Mouse (Mus musculus) spleen, adult 12 weeks (tissue): ENCODE data around the gene Orai2.
"Not testable (repeated sequence)": the region's sequence is repeated elsewhere in the genome, so short reads cannot be mapped to it uniquely, and the experiment has no call there.

Experiments
- DNase-seq: peaks from one replicate; pipeline ENCODE4 v3.0.0; 2022; ENCODE audit warnings: low spot score

The Orai2 gene

DNA sequence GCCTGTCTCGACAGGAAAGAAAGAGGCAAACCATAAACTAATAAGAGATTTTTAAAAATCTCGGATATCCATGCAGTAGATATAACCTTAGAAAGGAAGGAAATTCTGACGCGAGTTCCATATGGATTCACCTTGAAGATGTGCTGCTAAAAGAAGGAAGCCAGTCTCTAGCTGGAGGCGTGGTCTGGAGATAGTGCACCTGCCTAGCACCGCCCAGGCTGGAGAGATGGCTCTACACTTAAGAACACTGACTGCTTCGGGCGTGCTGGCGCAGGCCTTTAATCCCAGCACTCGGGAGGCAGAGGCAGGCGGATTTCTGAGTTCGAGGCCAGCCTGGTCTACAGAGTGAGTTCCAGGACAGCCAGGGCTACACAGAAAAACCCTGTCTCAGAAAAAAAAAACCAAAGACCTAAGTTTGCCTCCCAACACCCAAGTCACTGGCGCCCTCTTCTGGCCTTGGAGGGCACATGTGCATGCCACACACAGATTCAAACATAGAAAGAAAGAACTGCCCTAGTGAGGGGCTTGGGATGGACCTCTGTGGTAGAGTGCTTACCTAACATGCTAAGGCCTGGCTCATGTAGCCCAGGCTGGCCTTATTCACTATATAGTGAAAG, 32.7 kb downstream of the Orai2 start:
- DNase-seq = peak; percentile 63

- DNase-seq = no peak
Measured at GRCm38 (mm10) chr5:136136292-136136990, 34.1 kb downstream of the Orai2 start.

- peak; percentile 93 for DNase-seq
Measured at GRCm38 (mm10) chr5:136135571-136136291, 34.8 kb downstream of the Orai2 start, which contains the start of the genes Lrwd1 and Alkbh4. Gene Lrwd1, minus strand, starts transcription at chr5:136136074. Gene Alkbh4, plus strand, starts transcription at chr5:136136146.

DNA sequence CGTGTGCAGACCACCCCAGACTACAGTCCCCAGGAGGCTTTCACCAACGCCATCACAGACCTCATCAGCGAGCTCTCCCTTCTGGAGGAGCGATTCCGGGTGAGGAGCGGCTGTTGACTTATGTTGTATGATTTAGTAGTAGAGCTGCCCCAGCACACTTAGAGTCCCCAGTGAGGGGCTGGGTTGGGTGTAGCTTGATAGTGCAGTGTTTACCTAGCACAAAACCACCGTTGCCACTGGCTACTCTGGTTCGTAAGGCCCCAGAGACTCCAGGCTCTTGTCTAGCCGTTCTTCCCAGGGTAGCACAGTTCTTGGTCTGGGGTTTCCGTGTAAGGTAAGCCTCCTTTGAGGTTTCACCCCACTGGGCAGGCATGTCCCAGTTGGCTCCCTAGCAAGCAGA, 48.3 kb downstream of the Orai2 start:
- no peak for DNase-seq

- DNase-seq = no peak
Measured at GRCm38 (mm10) chr5:136116784-136117112, 53.8 kb downstream of the Orai2 start.

GRCm38 (mm10) chr5:136115891-136116783, 54.4 kb downstream of the Orai2 start, which contains the start of gene Polr2j:
Gene Polr2j, plus strand, starts transcription at chr5:136116631.
- DNase-seq = peak; percentile 97

GRCm38 (mm10) chr5:136113546-136113945, 57.0 kb downstream of the Orai2 start:
- not testable (repeated sequence) for DNase-seq

DNA sequence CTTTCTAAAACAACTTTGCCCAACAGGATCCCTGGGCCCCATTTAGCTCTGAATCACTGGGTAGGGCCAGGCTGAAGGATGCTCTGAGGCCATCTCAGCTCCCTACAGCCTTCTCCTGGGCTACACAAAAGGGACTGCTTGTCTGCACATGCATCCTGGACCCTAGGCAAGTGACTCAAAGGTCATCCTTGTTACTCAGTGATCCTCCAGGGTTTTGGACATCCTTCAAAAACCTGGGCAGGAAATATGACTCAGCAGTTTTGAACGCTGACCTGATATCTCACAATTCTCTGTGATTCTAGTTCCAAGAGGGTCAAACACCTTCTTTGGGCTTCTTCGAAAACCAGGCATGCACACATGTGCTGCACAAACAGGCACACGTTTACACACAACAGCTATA, 61.5 kb downstream of the Orai2 start:
- DNase-seq = no peak

DNA sequence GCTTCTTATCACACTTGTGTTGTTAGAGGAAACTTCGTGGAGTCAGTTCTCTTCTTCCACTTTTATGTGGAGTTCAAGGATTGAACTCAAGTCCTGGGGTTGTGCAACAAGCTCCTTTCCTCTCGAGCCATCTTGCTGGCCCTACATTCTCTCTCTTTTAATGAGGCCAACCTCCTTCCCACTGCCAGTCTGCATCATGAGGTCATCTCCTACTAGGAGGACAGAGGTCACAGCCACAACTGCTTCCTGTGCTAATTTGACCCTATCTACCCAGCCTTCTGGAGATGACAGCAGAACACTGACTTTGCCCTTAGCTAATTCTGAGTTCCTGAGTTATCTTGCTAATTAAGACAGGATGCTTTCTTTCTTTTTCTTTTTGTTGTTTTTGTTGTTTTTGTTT, 62.0 kb downstream of the Orai2 start:
- no peak for DNase-seq

- peak; percentile 19 for DNase-seq
Measured at GRCm38 (mm10) chr5:136104511-136104910, 66.0 kb downstream of the Orai2 start.

- peak; percentile 37 for DNase-seq
Measured at GRCm38 (mm10) chr5:136102099-136102820, 68.3 kb downstream of the Orai2 start.

DNA sequence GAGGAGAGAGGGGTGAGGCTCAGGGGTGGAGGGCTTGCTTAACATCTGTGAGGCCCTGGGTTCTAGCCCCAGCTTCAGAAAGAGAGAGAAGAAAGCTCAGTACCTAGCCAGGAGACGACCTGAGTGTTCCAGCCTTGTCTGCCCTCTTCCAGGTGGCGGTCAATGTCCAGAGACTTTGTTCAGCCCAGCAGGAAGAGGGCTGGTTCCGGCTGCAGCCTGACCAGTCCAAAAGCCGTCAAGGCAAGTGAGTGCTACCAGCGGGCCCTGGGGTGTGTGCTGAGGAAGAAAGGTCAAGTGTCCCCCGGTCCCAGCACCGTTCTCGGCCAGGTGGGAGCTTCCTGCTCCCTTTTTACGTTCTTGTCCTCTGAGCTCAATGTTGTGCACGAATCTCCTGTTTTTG, 72.0 kb downstream of the Orai2 start:
- DNase-seq = no peak
